Mouse (Mus musculus): ENCODE results near the gene Eif2s1. TPM values are rescaled to one million over a fixed set of nuclear protein-coding genes. Genes with fewer than 3 reads are reported as not detected.

The Eif2s1 gene
- polyA plus RNA-seq, 1 experiment from 2014 or later, result 234 TPM

Other genes starting within 250 kb of the Eif2s1 start
- gene Fam71d, start 170.3 kb upstream of the Eif2s1 start, polyA plus RNA-seq (2014; fragmentation: Nextera tagmentation; extraction: Ambion mirVana), result 0.19 TPM in 1 of 2 replicates, not detected in the other
- gene Mpp5, start 112.9 kb upstream of the Eif2s1 start, polyA plus RNA-seq (2014; fragmentation: Nextera tagmentation; extraction: Ambion mirVana), result 26.9 and 32.3 TPM in 2 replicates
- gene Atp6v1d, start 181 bp upstream of the Eif2s1 start, polyA plus RNA-seq (2014; fragmentation: Nextera tagmentation; extraction: Ambion mirVana), result 110 and 115 TPM in 2 replicates
- 2.6 and 3.1 TPM in 2 replicates for gene Plek2, start 45.1 kb downstream of the Eif2s1 start, polyA plus RNA-seq (2014; fragmentation: Nextera tagmentation; extraction: Ambion mirVana)
- 7.5 and 8.8 TPM in 2 replicates for gene Tmem229b, start 145.8 kb downstream of the Eif2s1 start, polyA plus RNA-seq (2014; fragmentation: Nextera tagmentation; extraction: Ambion mirVana)
- 4.3 and 4.7 TPM in 2 replicates for gene Plekhh1, start 167.3 kb downstream of the Eif2s1 start, polyA plus RNA-seq (2014; fragmentation: Nextera tagmentation; extraction: Ambion mirVana)
- gene Pigh, start 227.8 kb downstream of the Eif2s1 start, polyA plus RNA-seq (2014; fragmentation: Nextera tagmentation; extraction: Ambion mirVana), result 26.3 and 30.1 TPM in 2 replicates